Mouse (Mus musculus): ENCODE measurements at regions not wholly inside any gene's neighbourhood (a gene's known extent, or its start where the extent isn't known, plus 50 kb on each side); places are given as distances from the start of the nearest gene placed in this dataset.

GRCm38 (mm10) chr9:63063525-63063924, 75.8 kb upstream of the Pias1 start:
- H3K9ac ChIP-seq = no peak overlapping the region
- H3K9me3 ChIP-seq (replicated peaks) = peaks cover 8% of the 10 kb centered on the region
- H3K4me3 ChIP-seq = no peak overlapping the region
- H3K27ac ChIP-seq = no peak overlapping the region
- H3K36me3 ChIP-seq = no peaks in the 10 kb centered on the region; the same call in 1 of the 2 replicates
- ATAC-seq (replicated peaks; ENCODE audit: insufficient number of reproducible peaks, insufficient read depth, low FRiP score, low read depth) = no peak
- peaks cover 13% of the 10 kb centered on the region for H3K4me1 ChIP-seq (replicated peaks)
- 89% methylated on average over 2 of the region's 2 CpGs for WGBS
- H3K27me3 ChIP-seq = no peaks in the 10 kb centered on the region
- no peak overlapping the region for H3K4me2 ChIP-seq

DNA sequence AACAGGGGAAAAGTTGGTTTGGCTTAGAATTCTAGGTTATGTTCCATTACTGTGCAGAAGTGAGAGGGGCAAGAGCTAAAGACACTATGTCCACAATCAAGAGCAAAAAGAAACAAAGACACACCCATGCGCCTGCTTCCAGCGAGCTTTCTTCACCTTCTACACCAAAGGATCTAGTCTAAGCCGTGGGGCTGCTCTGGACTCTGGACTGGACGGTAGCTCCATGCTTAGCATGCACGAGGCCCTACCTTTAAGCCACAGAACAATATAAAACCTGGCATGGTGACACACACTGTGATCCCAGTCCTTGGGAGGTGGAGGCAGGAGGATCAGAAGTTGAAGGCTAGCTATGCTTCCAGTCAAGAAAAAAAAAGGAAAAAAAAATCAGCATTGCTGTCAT, 73.0 kb upstream of the Pias1 start:
- Histone ChIP-seq H3K4me2 (no peak overlapping the region), H3K9ac (no peak overlapping the region), H3K27me3 (no peaks in the 10 kb centered on the region), H3K4me1 (replicated peaks) (peaks cover 12% of the 10 kb centered on the region), H3K4me3 (no peak overlapping the region), H3K9me3 (replicated peaks) (peaks cover 8% of the 10 kb centered on the region), H3K27ac (no peak overlapping the region), H3K36me3 (no peaks in the 10 kb centered on the region; the same call in 1 of the 2 replicates)
- ATAC-seq (replicated peaks; ENCODE audit: insufficient number of reproducible peaks, insufficient read depth, low FRiP score, low read depth) = no peak
- WGBS = 79% methylated on average over 5 of the region's 5 CpGs

DNA sequence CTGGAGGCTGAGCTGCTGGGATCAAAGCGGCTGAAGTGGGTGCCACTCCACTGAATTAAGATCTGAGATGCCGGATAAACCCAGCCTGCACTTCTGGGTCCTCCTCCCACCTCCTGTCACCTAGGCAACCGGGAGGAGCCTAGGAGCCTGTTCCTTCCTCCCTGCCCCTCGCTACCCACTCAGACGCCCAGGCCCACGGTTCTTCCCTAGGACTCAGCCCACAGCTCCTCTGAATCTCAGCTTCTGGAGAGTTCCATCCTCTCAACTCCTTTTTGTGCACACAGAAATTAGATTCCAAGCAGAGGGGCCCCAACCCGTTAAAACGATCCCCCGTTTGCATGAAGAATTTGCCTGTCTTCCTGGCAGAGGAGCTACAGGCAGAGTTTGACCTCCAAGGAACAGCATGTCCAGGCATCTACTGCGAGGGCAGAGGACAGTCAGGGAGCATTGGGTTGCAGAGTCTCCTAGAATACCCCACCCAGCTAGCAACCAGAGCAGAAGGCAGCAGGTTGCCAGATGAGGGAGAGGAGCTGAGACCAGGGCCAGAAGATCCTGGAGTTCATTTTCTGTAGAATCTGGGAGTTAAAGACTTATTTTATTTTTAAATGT, 71.6 kb upstream of the Pias1 start:
- peaks cover 8% of the 10 kb centered on the region for H3K9me3 ChIP-seq (replicated peaks)
- H3K27ac ChIP-seq = peak overlapping the region; percentile 38; the same call in 1 of the 2 replicates
- no peak overlapping the region for H3K9ac ChIP-seq
- H3K27me3 ChIP-seq = no peaks in the 10 kb centered on the region
- no peaks in the 10 kb centered on the region; the same call in 1 of the 2 replicates for H3K36me3 ChIP-seq
- 1% methylated on average over 10 of the region's 10 CpGs for WGBS
- peak; percentile 75; the same call in 1 of the 2 replicates for ATAC-seq (replicated peaks; ENCODE audit: insufficient number of reproducible peaks, insufficient read depth, low FRiP score, low read depth)
- H3K4me2 ChIP-seq = peak overlapping the region; percentile 62
- peaks cover 12% of the 10 kb centered on the region for H3K4me1 ChIP-seq (replicated peaks)
- H3K4me3 ChIP-seq = peak overlapping the region; percentile 30

- 38% methylated on average over 16 of the region's 16 CpGs for WGBS
- H3K9me3 ChIP-seq (replicated peaks) = peaks cover 8% of the 10 kb centered on the region
- peak overlapping the region; percentile 38; the same call in 1 of the 2 replicates for H3K27ac ChIP-seq
Measured at GRCm38 (mm10) chr9:63058506-63059233, 70.9 kb upstream of the Pias1 start.

GRCm38 (mm10) chr9:63056695-63057349, 69.1 kb upstream of the Pias1 start:
- Histone ChIP-seq H3K27me3 (no peaks in the 10 kb centered on the region), H3K9ac (no peak overlapping the region), H3K36me3 (no peaks in the 10 kb centered on the region), H3K4me2 (no peak overlapping the region), H3K4me3 (no peak overlapping the region), H3K9me3 (replicated peaks) (no peaks in the 10 kb centered on the region), H3K27ac (no peak overlapping the region), H3K4me1 (replicated peaks) (peaks cover 12% of the 10 kb centered on the region)
- 88% methylated on average over 9 of the region's 9 CpGs for WGBS
- ATAC-seq (replicated peaks; ENCODE audit: insufficient number of reproducible peaks, insufficient read depth, low FRiP score, low read depth) = no peak

More at GRCm38 (mm10) chr9:63058506-63059233, 70.9 kb upstream of the Pias1 start:
- Histone ChIP-seq H3K27me3 (no peaks in the 10 kb centered on the region), H3K36me3 (no peaks in the 10 kb centered on the region; the same call in 1 of the 2 replicates), H3K4me3 (peak overlapping the region; percentile 30), H3K9ac (no peak overlapping the region), H3K4me1 (replicated peaks) (peaks cover 12% of the 10 kb centered on the region), H3K4me2 (peak overlapping the region; percentile 62)
- ATAC-seq (replicated peaks; ENCODE audit: insufficient number of reproducible peaks, insufficient read depth, low FRiP score, low read depth) = no peak

- Histone ChIP-seq H3K36me3 (no peaks in the 10 kb centered on the region), H3K4me2 (no peak overlapping the region), H3K4me1 (replicated peaks) (no peaks in the 10 kb centered on the region), H3K9me3 (replicated peaks) (no peaks in the 10 kb centered on the region), H3K27ac (no peak overlapping the region), H3K9ac (no peak overlapping the region), H3K4me3 (no peak overlapping the region), H3K27me3 (no peaks in the 10 kb centered on the region)
- ATAC-seq (replicated peaks; ENCODE audit: insufficient number of reproducible peaks, insufficient read depth, low FRiP score, low read depth) = no peak
- 55% methylated on average over 4 of the region's 4 CpGs for WGBS
Measured at GRCm38 (mm10) chr9:63052181-63052580, 64.5 kb upstream of the Pias1 start.

DNA sequence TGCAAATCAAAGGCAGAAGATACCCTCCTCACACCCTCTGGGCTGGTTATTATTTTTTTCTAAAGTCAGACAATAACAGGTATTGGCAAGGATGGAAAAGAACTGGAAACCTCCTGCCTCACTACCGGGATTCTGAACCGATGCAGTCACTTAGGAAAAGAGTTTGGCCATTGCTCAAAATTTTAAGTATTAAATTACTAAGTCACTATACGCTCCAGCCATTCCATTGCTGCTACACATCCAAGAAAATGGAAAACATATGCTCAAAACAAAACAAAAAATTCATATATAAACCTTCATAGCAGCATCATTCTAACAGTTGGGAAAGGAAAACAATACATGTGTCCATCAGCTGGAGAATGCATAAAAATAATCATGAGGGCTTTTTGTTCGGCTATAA, 63.9 kb upstream of the Pias1 start:
- no peaks in the 10 kb centered on the region for H3K4me1 ChIP-seq (replicated peaks)
- no peaks in the 10 kb centered on the region for H3K27me3 ChIP-seq
- no peaks in the 10 kb centered on the region for H3K9me3 ChIP-seq (replicated peaks)
- no peak overlapping the region for H3K4me3 ChIP-seq
- H3K9ac ChIP-seq = no peak overlapping the region
- no peak for ATAC-seq (replicated peaks; ENCODE audit: insufficient number of reproducible peaks, insufficient read depth, low FRiP score, low read depth)
- no peak overlapping the region for H3K27ac ChIP-seq
- no peak overlapping the region for H3K4me2 ChIP-seq
- H3K36me3 ChIP-seq = no peaks in the 10 kb centered on the region
- WGBS = 81% methylated on average over 4 of the region's 4 CpGs

- no peak overlapping the region for H3K9ac ChIP-seq
- no peak for ATAC-seq (replicated peaks; ENCODE audit: insufficient number of reproducible peaks, insufficient read depth, low FRiP score, low read depth)
- H3K27ac ChIP-seq = no peak overlapping the region
- H3K4me2 ChIP-seq = no peak overlapping the region
- H3K27me3 ChIP-seq = no peaks in the 10 kb centered on the region
- no peaks in the 10 kb centered on the region for H3K36me3 ChIP-seq
- no peaks in the 10 kb centered on the region for H3K4me1 ChIP-seq (replicated peaks)
- no peak overlapping the region for H3K4me3 ChIP-seq
- 81% methylated on average over 5 of the region's 5 CpGs for WGBS
- H3K9me3 ChIP-seq (replicated peaks) = no peaks in the 10 kb centered on the region
Measured at GRCm38 (mm10) chr9:63049290-63049689, 61.6 kb upstream of the Pias1 start.

- H3K9me3 ChIP-seq (replicated peaks) = no peaks in the 10 kb centered on the region
- H3K36me3 ChIP-seq = no peaks in the 10 kb centered on the region
- ATAC-seq (replicated peaks; ENCODE audit: insufficient number of reproducible peaks, insufficient read depth, low FRiP score, low read depth) = no peak
- H3K4me2 ChIP-seq = no peak overlapping the region
- WGBS = 83% methylated on average over 3 of the region's 3 CpGs
- no peak overlapping the region for H3K9ac ChIP-seq
- peaks cover 9% of the 10 kb centered on the region for H3K4me1 ChIP-seq (replicated peaks)
- no peak overlapping the region for H3K27ac ChIP-seq
- H3K27me3 ChIP-seq = no peaks in the 10 kb centered on the region
- H3K4me3 ChIP-seq = no peak overlapping the region
Measured at GRCm38 (mm10) chr9:63046981-63047380, 59.3 kb upstream of the Pias1 start.

DNA sequence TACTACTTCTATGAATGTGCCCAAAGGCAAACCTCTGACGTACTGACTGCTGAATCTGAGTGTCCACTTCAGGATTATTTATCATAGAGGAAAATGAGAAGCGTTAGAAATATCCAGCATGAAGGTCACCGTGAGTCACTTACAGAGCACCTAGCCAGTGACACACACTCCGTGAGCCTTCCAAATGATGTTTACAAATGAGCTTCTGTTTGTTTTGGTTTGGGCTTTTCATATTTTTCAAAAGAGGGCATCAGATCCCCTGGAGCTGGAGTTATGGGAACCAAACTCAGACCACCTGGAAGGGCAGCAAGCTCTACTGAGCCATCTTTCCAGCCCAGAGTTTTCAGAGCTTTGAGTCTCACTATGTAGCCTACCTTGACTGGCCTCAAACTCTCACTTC, 57.8 kb upstream of the Pias1 start:
- Histone ChIP-seq H3K36me3 (no peaks in the 10 kb centered on the region), H3K9ac (no peak overlapping the region), H3K27me3 (no peaks in the 10 kb centered on the region), H3K4me3 (no peak overlapping the region), H3K4me2 (no peak overlapping the region), H3K27ac (no peak overlapping the region), H3K4me1 (replicated peaks) (peaks cover 9% of the 10 kb centered on the region), H3K9me3 (replicated peaks) (no peaks in the 10 kb centered on the region)
- ATAC-seq (replicated peaks; ENCODE audit: insufficient number of reproducible peaks, insufficient read depth, low FRiP score, low read depth) = no peak
- 88% methylated on average over 4 of the region's 4 CpGs for WGBS

DNA sequence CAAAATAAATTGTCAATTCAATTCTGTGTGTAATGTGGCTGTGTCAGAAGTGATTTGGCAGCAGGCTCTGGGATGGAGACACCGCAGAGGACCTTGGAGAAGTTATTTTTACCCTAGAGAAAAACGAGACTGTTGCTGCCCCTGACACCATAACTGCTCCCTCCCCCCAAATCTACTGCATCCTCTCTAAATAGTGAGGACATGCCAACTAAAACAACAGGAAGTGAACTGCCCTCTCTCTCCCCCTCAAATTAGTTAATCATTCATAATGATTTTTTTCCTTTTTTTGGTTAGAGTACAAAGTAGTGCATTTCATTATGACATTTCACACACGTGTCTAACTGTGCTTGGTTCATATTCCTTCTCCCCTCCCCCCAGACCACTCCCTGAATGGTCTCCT, 55.6 kb upstream of the Pias1 start:
- WGBS = 19% methylated on average over 3 of the region's 3 CpGs
- Histone ChIP-seq H3K27ac (no peak overlapping the region), H3K9me3 (replicated peaks) (no peaks in the 10 kb centered on the region), H3K36me3 (no peaks in the 10 kb centered on the region), H3K4me2 (no peak overlapping the region), H3K27me3 (no peaks in the 10 kb centered on the region), H3K4me1 (replicated peaks) (peaks cover 9% of the 10 kb centered on the region), H3K9ac (no peak overlapping the region), H3K4me3 (no peak overlapping the region)
- ATAC-seq (replicated peaks; ENCODE audit: insufficient number of reproducible peaks, insufficient read depth, low FRiP score, low read depth) = no peak
